9 mouse cellular contexts compared by ENCODE assay signal in genomic region chr7:80586681-80587660, GRCm38 (mm10). TPM values are rescaled to one million over a fixed set of nuclear protein-coding genes. Genes with fewer than 3 reads are reported as not detected.
DNase-seq lines count a peak whose midpoint lies in the region; ATAC-seq and TF ChIP-seq lines count a peak whose summit lies in the region.
"Had no signal": no experiment of that assay in that cellular context is flagged by ENCODE, and none has a peak within 500 bp of the region (broad histone marks: within the 10 kb centered on the region; RNA-seq: fewer than 3 reads in every experiment).

No protein-coding gene starts in this region.

- peak; percentile 69 for DNase-seq in brain, adult 2 months (ENCODE audit: low read depth, low spot score)
- DNase-seq in embryo, embryonic 10.5 days (ENCODE audit: low spot score), result peak; percentile 60
- peak; percentile 50 for DNase-seq in hindbrain, embryonic 11.5 days (ENCODE audit: low spot score)
- DNase-seq in limb, embryonic 14.5 days (ENCODE audit: low spot score), result no peak
- peak; percentile 57 for DNase-seq in neural tube, embryonic 10.5 days (ENCODE audit: extremely low spot score, low spot score)
- no peak for DNase-seq in right cerebral cortex, postnatal 10 days (ENCODE audit: low spot score in 2 of 2)
- no peak for DNase-seq in left cerebral cortex, adult 8-10 months (ENCODE audit: low spot score in 2 of 2)

- peak overlapping the region; percentile 51; the same call in 1 of the 2 replicates for H3K27ac ChIP-seq in hindbrain, embryonic 11.5 days (ENCODE audit: low read depth, low read length)
- H3K27ac ChIP-seq in limb, embryonic 14.5 days (replicated peaks; ENCODE audit: low read depth, low read length), result no peak overlapping the region

- H3K4me2 ChIP-seq in hindbrain, embryonic 11.5 days (replicated peaks; ENCODE audit: low read depth, low read length), result peak overlapping the region; percentile 31; the same call in 1 of the 2 replicates
- H3K4me2 ChIP-seq in limb, embryonic 14.5 days (replicated peaks; ENCODE audit: low read depth, low read length, severe bottlenecking), result peak overlapping the region; percentile 41

- H3K27me3 ChIP-seq in hindbrain, embryonic 11.5 days (ENCODE audit: control insufficient read depth, insufficient read depth, low read length), result no peaks in the 10 kb centered on the region
- H3K27me3 ChIP-seq in limb, embryonic 14.5 days (ENCODE audit: control insufficient read depth, insufficient read depth, low read length), result no peaks in the 10 kb centered on the region
- H3K27me3 ChIP-seq: Patski had no signal

- H3K9me3 ChIP-seq in hindbrain, embryonic 11.5 days (ENCODE audit: control insufficient read depth, low read length), result no peaks in the 10 kb centered on the region
- no peaks in the 10 kb centered on the region for H3K9me3 ChIP-seq in limb, embryonic 14.5 days (ENCODE audit: control insufficient read depth, low read length)

- H3K4me1 ChIP-seq in hindbrain, embryonic 11.5 days (replicated peaks; ENCODE audit: control insufficient read depth, insufficient read depth, low read length), result peaks cover 7% of the 10 kb centered on the region
- H3K4me1 ChIP-seq in limb, embryonic 14.5 days (ENCODE audit: control insufficient read depth, insufficient read depth, low read length), result peaks cover 7% of the 10 kb centered on the region; the same call in 1 of the 2 replicates

- no peak overlapping the region; the same call in 1 of the 2 replicates for H3K4me3 ChIP-seq in hindbrain, embryonic 11.5 days (ENCODE audit: low read depth, low read length)
- no peak overlapping the region for H3K4me3 ChIP-seq in limb, embryonic 14.5 days (replicated peaks; ENCODE audit: low read length)

- peak overlapping the region; percentile 37 for H3K9ac ChIP-seq in hindbrain, embryonic 11.5 days (ENCODE audit: low read depth, low read length)
- H3K9ac ChIP-seq in limb, embryonic 14.5 days (ENCODE audit: low read depth, low read length, severe bottlenecking), result peak overlapping the region; percentile 31; the same call in 1 of the 2 replicates

- peak; percentile 72 for ATAC-seq in hindbrain, embryonic 11.5 days (ENCODE audit: low FRiP score)
- ATAC-seq in limb, embryonic 14.5 days (ENCODE audit: low FRiP score, low read depth), result peak; percentile 51; the same call in 1 of the 2 replicates
- ATAC-seq in activated CD4-positive, CD25-positive, alpha-beta regulatory T cell, adult 4 months, result no peak
- ATAC-seq: Patski had no signal

- 32% methylated on average over 27 of the region's 29 CpGs for WGBS in hindbrain, embryonic 11.5 days
- WGBS in limb, embryonic 14.5 days, result 24% methylated on average over 27 of the region's 29 CpGs

- no peaks in the 10 kb centered on the region for H3K36me3 ChIP-seq in hindbrain, embryonic 11.5 days (ENCODE audit: control insufficient read depth, insufficient read depth, low read length)
- H3K36me3 ChIP-seq in limb, embryonic 14.5 days (ENCODE audit: control insufficient read depth, insufficient read depth, low read length), result peaks cover 45% of the 10 kb centered on the region

- TF ChIP-seq POLR2A in limb, embryonic 14.5 days (IDR thresholded peaks at IDR 0.05; ENCODE audit: borderline replicate concordance, extremely low read depth, insufficient read depth, insufficient read length), result no peak

RNA-seq across cellular contexts. Expression of gene Blm, which starts 52.1 kb away (rescaled TPM):
- 33.7 and 34.0 TPM in 2 replicates for polyA plus RNA-seq in hindbrain, embryonic 11.5 days (2014; fragmentation: Nextera tagmentation; extraction: Ambion mirVana)
- 12.9 and 16.2 TPM in 2 replicates for polyA plus RNA-seq in limb, embryonic 14.5 days (2012; rRNA removed)
- 17.8 and 18.6 TPM in 2 replicates for polyA plus RNA-seq in limb, embryonic 14.5 days (2014; fragmentation: Nextera tagmentation; extraction: Ambion mirVana)
- 1 to 10 TPM; 7.6 to 8.5 TPM for polyA plus RNA-seq in activated CD4-positive, CD25-positive, alpha-beta regulatory T cell, adult 4 months (2017; shearing (Covaris generic))
- 1 to 10 TPM; 4.0 to 7.5 (median 4.9) TPM for total RNA-seq in left cerebral cortex, adult 8-10 months (2022)

Comparison
In these comparisons a context has a peak if more than half of its experiments do, and no peak if none do; other contexts are left out.
1. DNase-seq: peak in brain, adult 2 months (single experiment), embryo, embryonic 10.5 days (single experiment), hindbrain, embryonic 11.5 days (single experiment) and neural tube, embryonic 10.5 days (single experiment); none in limb, embryonic 14.5 days (single experiment), right cerebral cortex, postnatal 10 days (0 of 2) and left cerebral cortex, adult 8-10 months (0 of 2).